Mouse (Mus musculus) bone marrow, adult 2 months (tissue): ENCODE measurements around the gene Plekho1. TPM values are rescaled to one million over a fixed set of nuclear protein-coding genes. Genes with fewer than 3 reads are reported as not detected.

Experiments
- H3K27ac ChIP-seq: fragments of 200-500 bp; 2 replicates; pipeline ENCODE4 v1.5.1; 2012; ENCODE audit warnings: low read depth, mild to moderate bottlenecking, control low read depth, inconsistent platforms, low read length; ENCODE audit not compliant: control insufficient read depth, poor library complexity, insufficient read depth
- H3K4me1 ChIP-seq: fragments of 200-500 bp; 2 replicates; pipeline ENCODE4 v1.6.1; 2011; ENCODE audit warnings: low read length; ENCODE audit not compliant: control insufficient read depth, insufficient read depth
- H3K4me3 ChIP-seq: fragments of 200-500 bp; replicated peaks from 2 replicates; pipeline ENCODE3; 2011; ENCODE audit warnings: mild to moderate bottlenecking, low read depth, low read length, control low read depth; ENCODE audit not compliant: control insufficient read depth
- CTCF ChIP-seq: fragments of 200-500 bp; IDR thresholded peaks from 2 replicates; pipeline ENCODE4 v1.5.1; 2011; ENCODE audit warnings: low read length, control low read depth; ENCODE audit not compliant: control insufficient read depth, insufficient read depth
- POLR2A ChIP-seq: fragments of 200-500 bp; IDR thresholded peaks from 2 replicates; pipeline ENCODE4 v1.6.1; 2011; ENCODE audit warnings: low read depth, mild to moderate bottlenecking, control low read depth, low read length, borderline replicate concordance; ENCODE audit not compliant: control insufficient read depth
- WGBS: fragments of 180-500 bp; shearing (Covaris S2); methylation state at CpG from one replicate; pipeline ENCODE4 v1.1.7; 2018; 5-methylcytosine and 5-hydroxymethylcytosine counted together
- polyA plus RNA-seq: library from polyadenylated mRNA; stranded (reverse); fragments of >200 nt; gene quantifications from 2 replicates; pipeline ENCODE4 v1.2.4, GENCODE M21; 2011; ENCODE audit warnings: low replicate concordance; ENCODE audit not compliant: missing spikeins, insufficient read depth, insufficient read length

The Plekho1 gene
- polyA plus RNA-seq, 1 experiment = 59.2 TPM

GRCm38 (mm10) chr3:96000921-96001501 is 5.2 kb upstream of the Plekho1 start:
- TF ChIP-seq POLR2A (no peak), CTCF (no peak)
- 24% methylated on average over 9 of the region's 9 CpGs for WGBS
- Histone ChIP-seq H3K4me3 (no peak overlapping the region), H3K27ac (no peak overlapping the region), H3K4me1 (peaks cover 7% of the 10 kb centered on the region)

- 49% methylated on average over 14 of the region's 14 CpGs for WGBS
- TF ChIP-seq POLR2A = no peak
- TF ChIP-seq CTCF = no peak
- Histone ChIP-seq H3K4me3 (no peak overlapping the region), H3K4me1 (peaks cover 7% of the 10 kb centered on the region), H3K27ac (no peak overlapping the region)
Observed at GRCm38 (mm10) chr3:96000080-96000632, 4.4 kb upstream of the Plekho1 start.

GRCm38 (mm10) chr3:95999308-96000079 is 3.7 kb upstream of the Plekho1 start:
- WGBS = 60% methylated on average over 12 of the region's 12 CpGs
- Histone ChIP-seq H3K4me1 (peaks cover 7% of the 10 kb centered on the region), H3K27ac (peak overlapping the region; percentile 41; the same call in 1 of the 2 replicates), H3K4me3 (no peak overlapping the region)
- TF ChIP-seq POLR2A (no peak), CTCF (no peak)

GRCm38 (mm10) chr3:95997203-95997721 is 1.5 kb upstream of the Plekho1 start:
- 33% methylated on average over 9 of the region's 9 CpGs for WGBS
- Histone ChIP-seq H3K4me3 (no peak overlapping the region), H3K4me1 (peaks cover 8% of the 10 kb centered on the region), H3K27ac (no peak overlapping the region)
- no peak for TF ChIP-seq CTCF
- 0 out of 2 replicates have a peak, but pooled peaks have one; percentile 37 for TF ChIP-seq POLR2A

GRCm38 (mm10) chr3:95996451-95997073 is 761 bp upstream of the Plekho1 start:
- WGBS = 24% methylated on average over 6 of the region's 6 CpGs
- peak overlapping the region; percentile 58 for H3K4me3 ChIP-seq
- no peak overlapping the region for H3K27ac ChIP-seq
- TF ChIP-seq CTCF (no peak), POLR2A (no peak)
- peaks cover 7% of the 10 kb centered on the region for H3K4me1 ChIP-seq

GRCm38 (mm10) chr3:95994975-95995801 is 613 bp downstream of the Plekho1 start:
- Histone ChIP-seq H3K27ac (peak overlapping the region; percentile 88), H3K4me1 (peaks cover 6% of the 10 kb centered on the region), H3K4me3 (peak overlapping the region; percentile 74)
- no peak; the same call in 1 of the 2 replicates for TF ChIP-seq POLR2A
- TF ChIP-seq CTCF = no peak
- WGBS = under 1% methylated on average over 47 of the region's 51 CpGs

GRCm38 (mm10) chr3:95994381-95994846 is 1.4 kb downstream of the Plekho1 start:
- Histone ChIP-seq H3K27ac (peak overlapping the region; percentile 88), H3K4me1 (peaks cover 3% of the 10 kb centered on the region; the same call in 1 of the 2 replicates), H3K4me3 (peak overlapping the region; percentile 74)
- no peak for TF ChIP-seq POLR2A
- no peak for TF ChIP-seq CTCF
- WGBS = 13% methylated on average over 6 of the region's 6 CpGs

- peaks cover 3% of the 10 kb centered on the region; the same call in 1 of the 2 replicates for H3K4me1 ChIP-seq
- peak overlapping the region; percentile 37 for H3K4me3 ChIP-seq
- TF ChIP-seq POLR2A (no peak), CTCF (peak; percentile 21; the same call in 1 of the 2 replicates)
- H3K27ac ChIP-seq = peak overlapping the region; percentile 88
- WGBS = 29% methylated on average over 4 of the region's 4 CpGs
Observed at GRCm38 (mm10) chr3:95993881-95994280, 1.9 kb downstream of the Plekho1 start.
